Mouse (Mus musculus) testis, adult 2 months (tissue): ENCODE data around the gene Pdzd4. TPM values are rescaled to one million over a fixed set of nuclear protein-coding genes. Genes with fewer than 3 reads are reported as not detected.

Experiments used
- H3K27ac ChIP-seq: fragments of 200-500 bp; 2 replicates; pipeline ENCODE4 v1.5.1; 2012; ENCODE audit warnings: low read depth, low read length; ENCODE audit not compliant: control insufficient read depth, insufficient read depth
- H3K27me3 ChIP-seq: fragments of 200-500 bp; 2 replicates; pipeline ENCODE4 v1.6.1; 2012; ENCODE audit warnings: mild to moderate bottlenecking, low read length, moderate library complexity; ENCODE audit not compliant: control insufficient read depth, insufficient read depth
- H3K36me3 ChIP-seq: fragments of 200-500 bp; 2 replicates; pipeline ENCODE4 v1.6.1; 2012; ENCODE audit warnings: mild to moderate bottlenecking, low read length; ENCODE audit not compliant: control insufficient read depth, insufficient read depth
- H3K4me1 ChIP-seq: fragments of 200-500 bp; 2 replicates; pipeline ENCODE4 v1.6.1; 2012; ENCODE audit warnings: low read length; ENCODE audit not compliant: control insufficient read depth, insufficient read depth
- H3K4me3 ChIP-seq: fragments of 200-500 bp; 2 replicates; pipeline ENCODE4 v1.5.1; 2012; ENCODE audit warnings: low read depth, mild to moderate bottlenecking, low read length, moderate library complexity, mixed read lengths; ENCODE audit not compliant: control insufficient read depth
- CTCF ChIP-seq: fragments of 200-500 bp; IDR thresholded peaks from 2 replicates; pipeline ENCODE4 v1.5.1; 2012; ENCODE audit warnings: low read depth, mild to moderate bottlenecking, inconsistent platforms, low read length, moderate library complexity; ENCODE audit not compliant: control insufficient read depth, insufficient read depth, insufficient replicate concordance
- POLR2A ChIP-seq: fragments of 200-500 bp; IDR thresholded peaks from 2 replicates; pipeline ENCODE4 v1.6.1; 2012; ENCODE audit warnings: low read depth, mild to moderate bottlenecking, inconsistent platforms, low read length, moderate library complexity; ENCODE audit not compliant: control insufficient read depth
- polyA plus RNA-seq: library from polyadenylated mRNA; depleted of rRNA; stranded (reverse); fragments of >200 nt; gene quantifications from 2 replicates; pipeline ENCODE4 v1.2.3, GENCODE M21; 2012

Pdzd4 gene
- polyA plus RNA-seq, 1 experiment, result 0.49 TPM

DNA sequence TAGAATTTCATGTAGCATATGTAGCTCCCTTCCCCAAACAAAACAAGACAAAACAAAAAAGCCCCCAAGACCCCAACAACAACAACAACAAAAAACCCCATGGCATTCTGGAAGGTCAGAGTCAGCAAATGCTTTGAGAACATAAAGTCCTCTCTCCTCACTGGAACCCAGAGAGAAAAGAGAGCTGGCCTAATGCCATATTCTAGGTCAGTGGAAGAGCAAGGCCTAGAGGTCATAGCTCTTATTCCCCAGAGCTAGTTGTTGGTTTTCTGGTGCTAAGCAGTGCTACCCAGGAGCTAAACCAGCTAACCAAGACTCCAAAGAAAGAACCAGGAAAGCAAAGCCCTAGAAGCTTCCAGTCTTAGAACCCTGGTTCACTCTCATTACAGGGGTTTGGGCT is 39.1 kb downstream of the Pdzd4 start:
- TF ChIP-seq CTCF (no peak), POLR2A (no peak)
- Histone ChIP-seq H3K27ac (peak overlapping the region; percentile 92), H3K27me3 (no peaks in the 10 kb centered on the region), H3K36me3 (no peaks in the 10 kb centered on the region), H3K4me1 (peaks cover 4% of the 10 kb centered on the region), H3K4me3 (peak overlapping the region; percentile 90)

DNA sequence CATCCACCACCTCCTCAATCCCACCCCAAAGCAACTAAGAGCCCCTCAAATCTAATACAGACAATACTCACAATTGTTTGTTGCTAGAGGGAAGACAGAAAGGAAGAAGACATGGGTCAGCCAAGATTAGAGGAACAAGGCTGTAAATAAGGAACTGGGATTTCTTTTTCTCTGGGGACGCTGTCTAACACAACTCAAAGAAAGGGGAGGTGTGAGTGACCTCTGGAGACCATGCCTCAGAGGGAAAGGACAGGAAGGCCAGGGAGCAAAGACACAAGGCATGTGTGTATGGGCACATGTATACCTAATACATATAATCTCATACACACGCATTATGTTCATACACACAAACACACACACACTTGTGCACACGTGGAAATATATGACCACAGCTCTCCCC is 42.5 kb downstream of the Pdzd4 start:
- Histone ChIP-seq H3K4me1 (peaks cover 1% of the 10 kb centered on the region), H3K27ac (no peak overlapping the region), H3K27me3 (no peaks in the 10 kb centered on the region), H3K36me3 (no peaks in the 10 kb centered on the region), H3K4me3 (no peak overlapping the region)
- TF ChIP-seq CTCF (no peak), POLR2A (no peak)

DNA sequence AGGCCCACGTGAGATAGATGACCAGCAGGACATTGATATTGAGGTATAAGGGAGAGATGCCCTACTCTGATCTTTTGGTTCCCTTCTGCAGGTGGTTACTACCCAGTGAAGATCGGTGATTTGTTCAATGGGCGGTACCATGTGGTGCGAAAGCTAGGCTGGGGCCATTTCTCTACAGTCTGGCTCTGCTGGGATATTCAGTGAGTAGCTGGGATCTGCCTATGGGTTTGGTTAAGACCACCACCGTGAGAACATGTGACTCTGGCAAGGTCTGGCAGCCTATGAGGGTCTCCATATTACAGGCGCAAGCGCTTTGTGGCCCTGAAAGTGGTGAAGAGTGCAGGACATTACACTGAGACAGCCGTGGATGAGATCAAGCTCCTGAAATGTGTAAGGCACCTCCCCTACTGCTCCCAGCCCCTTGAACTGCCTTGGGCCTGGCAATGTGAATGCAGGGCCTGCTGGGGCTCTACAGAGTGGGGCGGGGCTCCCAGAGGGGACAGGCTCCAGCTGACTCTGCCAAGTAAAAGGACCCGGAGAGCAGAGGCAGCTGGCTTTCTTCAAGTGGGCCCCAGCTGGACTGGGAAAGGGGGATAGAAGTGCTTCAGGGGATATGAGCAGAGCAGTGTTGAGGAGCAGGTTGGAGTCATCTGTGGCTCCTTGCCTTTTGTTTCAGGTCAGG is 49.8 kb downstream of the Pdzd4 start:
- H3K4me3 ChIP-seq, result no peak overlapping the region
- H3K27me3 ChIP-seq, result no peaks in the 10 kb centered on the region
- no peak for TF ChIP-seq CTCF
- no peak for TF ChIP-seq POLR2A
- no peak overlapping the region for H3K27ac ChIP-seq
- H3K36me3 ChIP-seq, result no peaks in the 10 kb centered on the region
- no peaks in the 10 kb centered on the region for H3K4me1 ChIP-seq

DNA sequence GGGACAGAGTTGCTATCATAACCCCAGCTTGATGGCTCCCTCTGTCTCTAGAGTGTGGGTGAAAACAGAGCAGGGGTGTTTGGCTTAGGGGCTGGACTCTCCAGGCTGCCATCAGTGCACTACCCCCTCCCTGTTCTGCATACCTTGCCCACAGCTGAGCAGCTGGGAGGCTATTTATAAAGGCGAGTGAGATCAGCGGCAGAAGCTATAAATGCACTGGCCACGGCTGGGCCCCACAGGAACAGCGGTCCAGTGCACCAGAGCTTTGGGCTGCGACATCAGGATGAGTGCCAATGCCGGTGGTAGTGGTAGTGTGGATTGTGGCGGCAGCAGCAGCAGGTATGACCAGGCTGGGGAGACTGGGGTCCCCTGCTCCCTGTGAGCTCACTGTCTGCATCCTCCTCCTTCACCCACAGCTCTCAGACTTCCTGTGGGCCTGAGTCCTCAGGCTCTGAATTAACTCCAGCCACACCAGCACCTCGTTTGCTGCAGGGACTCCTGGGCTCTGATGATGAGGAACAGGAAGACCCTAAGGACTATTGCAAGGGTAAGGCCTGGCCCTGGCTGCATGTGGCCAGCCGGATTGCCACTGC is 50.5 kb downstream of the Pdzd4 start, which contains the start of gene Srpk3:
Srpk3 (plus strand) TSS at position 238 of the 593 bp plus-strand sequence.
- Histone ChIP-seq H3K27ac (no peak within 1 kb of the TSS), H3K4me1 (no peaks in the 10 kb centered on the region), H3K4me3 (no peak within 1 kb of the TSS), H3K27me3 (no peaks in the 10 kb centered on the region), H3K36me3 (no peaks in the 10 kb centered on the region)
- TF ChIP-seq POLR2A (no peak), CTCF (no peak)

DNA sequence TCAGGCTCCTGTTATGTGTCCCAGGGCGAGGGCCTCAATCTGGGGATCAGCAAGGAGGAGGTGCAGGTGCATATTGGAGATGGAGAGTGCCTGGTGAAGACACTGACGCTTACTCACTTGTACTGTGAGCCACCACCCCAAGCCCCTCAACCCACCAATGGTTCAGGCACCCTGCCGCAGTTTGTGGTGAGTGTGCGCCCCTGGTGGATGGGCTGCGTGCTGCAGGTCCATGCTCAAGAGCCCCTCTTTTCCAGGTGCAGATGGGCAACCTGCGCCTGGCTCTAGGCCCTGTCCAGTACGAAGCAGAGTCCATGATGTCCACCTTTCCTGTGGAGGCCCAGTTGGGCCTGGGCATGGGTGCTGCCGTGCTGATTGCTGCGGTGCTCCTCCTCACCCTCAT is 57.5 kb downstream of the Pdzd4 start:
- no peaks in the 10 kb centered on the region for H3K27me3 ChIP-seq
- H3K36me3 ChIP-seq, result no peaks in the 10 kb centered on the region
- no peak for TF ChIP-seq POLR2A
- peak; percentile 30; the same call in 1 of the 2 replicates for TF ChIP-seq CTCF
- no peak overlapping the region for H3K4me3 ChIP-seq
- no peak overlapping the region for H3K27ac ChIP-seq
- H3K4me1 ChIP-seq, result no peaks in the 10 kb centered on the region

DNA sequence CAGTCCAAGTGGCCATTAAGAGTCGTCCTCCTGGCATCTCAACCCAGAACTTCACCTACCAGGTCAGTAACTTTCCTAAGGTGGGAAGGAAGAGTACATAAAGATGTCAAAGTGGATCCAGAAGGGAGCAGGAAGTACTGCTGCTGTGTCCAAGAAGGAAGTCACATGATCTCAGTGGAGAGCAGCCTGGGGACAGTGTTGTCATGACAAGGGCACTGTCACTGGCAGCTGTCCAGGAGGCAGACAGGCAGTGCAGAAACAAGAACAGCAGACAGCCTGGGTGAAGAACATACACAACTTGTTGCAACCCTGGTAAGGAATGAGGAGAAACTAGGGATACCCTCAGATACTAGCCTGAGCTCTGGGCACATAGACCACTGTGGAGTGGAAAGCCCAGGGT is 59.5 kb downstream of the Pdzd4 start:
- no peak for TF ChIP-seq CTCF
- TF ChIP-seq POLR2A, result no peak
- Histone ChIP-seq H3K36me3 (no peaks in the 10 kb centered on the region), H3K27me3 (no peaks in the 10 kb centered on the region), H3K4me3 (no peak overlapping the region), H3K4me1 (no peaks in the 10 kb centered on the region), H3K27ac (no peak overlapping the region)

DNA sequence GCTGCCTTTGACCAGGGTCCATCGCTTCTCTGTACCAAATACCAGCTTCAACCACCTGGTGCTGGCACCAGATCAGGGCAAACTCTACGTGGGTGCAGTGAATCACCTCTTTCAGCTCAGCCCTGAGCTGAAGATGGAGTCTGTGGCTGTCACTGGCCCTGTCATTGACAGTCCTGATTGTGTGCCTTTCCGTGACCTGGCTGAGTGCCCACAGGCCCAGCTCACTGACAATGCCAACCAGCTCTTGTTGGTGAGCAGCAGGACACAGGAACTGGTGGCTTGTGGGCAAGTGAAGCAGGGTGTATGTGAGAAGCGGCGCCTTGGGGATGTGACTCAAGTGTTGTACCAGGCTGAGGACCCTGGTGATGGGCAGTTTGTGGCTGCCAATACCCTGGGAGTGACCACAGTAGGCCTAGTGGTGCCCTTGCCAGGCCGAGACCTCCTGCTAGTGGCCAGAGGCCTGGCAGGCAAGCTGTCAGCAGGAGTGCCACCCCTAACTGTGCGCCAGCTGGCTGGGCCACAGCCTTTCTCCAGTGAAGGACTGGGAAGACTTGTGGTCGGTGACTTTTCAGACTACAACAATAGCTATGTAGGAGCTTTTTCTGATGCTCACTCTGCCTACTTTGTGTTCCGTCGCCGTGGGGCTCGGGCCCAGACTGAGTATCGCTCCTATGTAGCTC is 66.0 kb downstream of the Pdzd4 start:
- no peak for TF ChIP-seq CTCF
- TF ChIP-seq POLR2A, result no peak
- no peak overlapping the region for H3K27ac ChIP-seq
- H3K36me3 ChIP-seq, result no peaks in the 10 kb centered on the region
- H3K4me3 ChIP-seq, result no peak overlapping the region
- no peaks in the 10 kb centered on the region for H3K4me1 ChIP-seq
- no peaks in the 10 kb centered on the region for H3K27me3 ChIP-seq
